Mouse (Mus musculus): ENCODE data around the gene Rgma.
A peak's percentile ranks its signal among the peaks of the same experiment; 100 is the strongest.

Gene Rgma

DNA sequence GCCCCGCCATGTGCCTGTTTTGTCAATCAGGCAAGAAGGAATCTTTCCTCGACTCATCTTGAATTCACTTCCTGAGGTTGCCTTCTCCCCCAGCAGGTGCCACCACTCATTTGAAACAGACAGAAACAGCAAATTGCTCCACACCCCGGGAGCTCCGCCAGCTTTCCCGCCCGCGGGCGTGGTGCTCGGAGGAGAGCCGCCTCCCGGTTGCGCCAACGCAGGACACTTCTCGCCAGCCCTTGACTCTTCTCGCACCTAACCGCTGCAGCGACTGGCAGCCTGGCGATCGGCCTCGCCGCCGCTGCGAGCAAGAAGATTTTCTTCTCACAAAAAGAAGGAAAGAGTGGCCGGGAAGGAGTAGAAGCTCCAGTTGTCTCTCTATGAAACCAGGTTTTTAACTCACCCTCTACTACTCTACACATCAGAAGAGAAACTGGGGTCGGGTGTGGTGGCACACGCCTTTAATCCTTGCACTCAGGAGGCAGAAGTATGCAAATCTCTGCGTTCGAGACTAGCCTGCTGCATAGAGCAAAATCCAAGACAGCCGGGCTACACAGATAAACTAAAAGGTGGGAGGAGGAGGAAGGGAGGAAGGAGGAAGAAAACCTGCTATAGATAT, 2.8 kb upstream of the Rgma start:
- DNase-seq: peak; percentile 51

GRCm38 (mm10) chr7:73374727-73375126, 582 bp upstream of the Rgma start:
- no peak for DNase-seq

GRCm38 (mm10) chr7:73376101-73377001, 1.0 kb downstream of the Rgma start:
- DNase-seq: peak; percentile 56

- no peak for DNase-seq
Measured at GRCm38 (mm10) chr7:73377307-73377706, 2.0 kb downstream of the Rgma start.

GRCm38 (mm10) chr7:73378034-73378433, 2.7 kb downstream of the Rgma start:
- DNase-seq: no peak

GRCm38 (mm10) chr7:73382843-73383242, 7.5 kb downstream of the Rgma start:
- DNase-seq: no peak

GRCm38 (mm10) chr7:73388866-73389265, 13.6 kb downstream of the Rgma start:
- no peak for DNase-seq

- peak; percentile 16 for DNase-seq
Measured at GRCm38 (mm10) chr7:73389419-73389818, 14.1 kb downstream of the Rgma start.

DNA sequence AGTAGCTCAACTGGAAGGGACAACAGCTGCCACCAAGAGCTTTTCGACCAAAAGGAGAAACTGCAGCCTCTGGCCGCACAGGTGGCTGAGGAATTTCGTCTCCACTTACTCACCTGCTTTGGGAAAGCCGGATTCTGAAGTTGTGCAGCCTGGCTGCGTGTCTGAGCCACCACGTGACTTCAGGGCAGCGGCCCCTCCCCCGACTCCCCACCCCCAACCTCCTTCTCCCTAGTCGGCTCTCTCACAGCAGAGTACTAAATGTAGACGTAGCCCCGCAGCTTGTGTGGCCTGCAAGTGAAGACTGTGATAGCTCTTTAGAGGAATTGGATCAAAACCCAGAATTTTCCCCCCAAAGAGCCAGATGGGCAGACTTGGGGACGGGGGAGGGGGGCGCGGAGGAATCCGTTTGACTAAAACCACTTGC, 14.6 kb downstream of the Rgma start:
- peak; percentile 29 for DNase-seq

DNA sequence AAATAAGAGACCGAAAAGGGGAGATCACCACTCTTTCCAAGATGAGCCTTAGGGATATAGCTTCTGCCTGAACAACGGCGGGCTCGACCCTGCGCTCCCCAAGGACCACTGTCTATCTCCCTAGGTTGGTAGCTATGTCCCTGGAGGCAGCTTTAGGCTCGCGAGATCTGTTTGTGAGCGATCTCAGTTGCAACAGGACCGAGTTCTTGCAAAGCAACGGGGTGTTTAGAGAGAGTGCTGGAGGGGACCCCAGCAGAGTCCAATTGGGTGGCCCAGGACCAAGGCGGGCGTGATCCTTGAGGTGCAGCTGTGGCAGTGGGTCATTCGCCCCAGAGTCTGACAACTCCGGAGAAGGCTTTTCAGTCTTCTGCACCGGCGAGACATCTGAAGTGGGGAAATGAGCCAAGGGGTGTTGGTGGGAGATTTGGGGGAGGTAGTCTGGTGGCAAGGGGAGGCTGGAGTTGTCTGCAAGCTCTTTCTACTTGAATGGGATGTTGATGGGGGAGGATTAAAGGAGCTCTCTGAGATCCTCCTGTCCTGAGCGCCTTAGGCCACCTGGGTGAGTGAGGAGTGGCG, 15.2 kb downstream of the Rgma start:
- DNase-seq: no peak

GRCm38 (mm10) chr7:73391002-73391517, 15.8 kb downstream of the Rgma start:
- DNase-seq: peak; percentile 90

- DNase-seq: no peak
Measured at GRCm38 (mm10) chr7:73391518-73392321, 16.4 kb downstream of the Rgma start.

GRCm38 (mm10) chr7:73392359-73392758, 17.1 kb downstream of the Rgma start:
- DNase-seq: no peak

DNA sequence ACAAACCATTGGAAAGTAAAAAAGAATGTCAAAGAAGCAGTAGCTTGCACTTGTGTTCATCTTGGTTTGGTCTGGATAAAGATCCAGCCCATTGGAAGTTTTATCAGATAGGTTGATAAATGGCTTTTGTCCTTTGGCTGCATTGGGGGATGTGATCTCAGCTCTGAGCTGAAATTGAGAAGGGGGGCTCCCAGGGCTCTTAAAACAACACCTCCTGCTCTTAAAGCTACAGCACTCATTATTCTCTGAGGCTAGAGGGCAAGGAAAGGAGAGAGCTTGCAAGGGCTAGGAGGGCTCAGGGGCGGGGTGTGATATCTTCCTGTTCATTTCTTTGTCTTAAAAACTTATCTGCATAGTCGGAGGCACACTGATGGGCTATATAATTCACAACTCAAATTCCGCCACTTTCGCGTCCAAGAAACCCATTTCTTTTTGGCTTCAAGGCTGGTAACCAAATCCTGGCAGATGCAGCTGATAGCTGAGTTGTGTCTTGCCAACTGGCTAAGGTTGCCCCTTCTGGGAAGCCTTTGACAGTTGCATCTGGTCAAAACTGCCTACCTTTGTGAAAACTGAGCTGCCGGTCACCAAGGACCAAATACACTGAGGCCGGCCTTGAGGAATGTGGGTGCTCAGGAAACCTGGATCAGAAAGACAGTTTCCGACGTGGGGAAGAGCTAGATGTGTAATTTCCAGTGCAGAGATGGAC, 18.2 kb downstream of the Rgma start:
- DNase-seq: no peak

GRCm38 (mm10) chr7:73394013-73394409, 18.7 kb downstream of the Rgma start:
- DNase-seq: no peak

DNA sequence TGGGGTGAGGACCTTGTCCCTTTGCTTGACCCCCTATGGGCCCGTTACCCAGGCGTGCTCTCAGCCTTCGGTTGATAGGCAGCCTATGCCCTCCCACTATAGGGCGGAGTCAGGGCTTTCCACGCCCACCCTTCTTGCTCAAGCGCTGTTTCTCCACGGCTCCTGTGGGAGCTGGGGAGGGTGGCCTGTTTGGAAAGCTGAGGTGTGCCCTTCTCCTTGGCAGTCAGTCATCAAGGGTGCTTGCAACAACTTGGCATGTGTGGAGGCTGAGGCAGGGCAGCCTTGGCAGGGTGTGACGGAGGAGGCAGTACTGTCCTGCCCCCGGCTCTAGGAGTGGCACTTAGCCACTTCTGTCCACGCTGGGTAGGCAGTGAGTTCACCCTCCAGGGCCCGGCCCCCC, 23.0 kb downstream of the Rgma start:
- DNase-seq: peak; percentile 67

- no peak for DNase-seq
Measured at GRCm38 (mm10) chr7:73398806-73399442, 23.6 kb downstream of the Rgma start.

DNA sequence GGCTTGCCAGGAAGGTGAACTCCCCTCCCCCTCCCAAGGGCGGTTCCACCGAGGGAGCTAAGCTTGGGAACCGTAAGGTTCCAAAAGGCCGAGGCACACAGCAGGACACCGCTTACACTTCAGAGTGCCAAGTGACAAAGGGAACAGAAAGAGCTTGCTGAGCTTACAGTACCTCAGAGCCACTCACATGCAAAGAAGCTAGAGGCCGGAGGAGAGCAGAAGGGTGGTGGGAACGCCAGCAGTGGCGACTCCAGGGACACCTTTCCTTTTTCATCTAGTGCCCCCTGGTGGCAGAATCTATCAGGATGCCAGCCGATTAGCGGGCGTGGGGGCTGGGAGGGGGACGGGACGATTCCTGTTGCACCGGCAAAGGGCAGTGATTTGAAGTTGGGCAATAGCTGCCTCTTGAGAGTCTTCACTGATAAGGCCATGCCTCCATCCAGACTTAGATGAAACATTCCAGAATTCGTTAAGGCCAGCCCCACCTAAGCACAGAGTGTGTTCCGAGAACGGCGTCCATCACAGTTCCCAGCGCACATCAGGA, 24.3 kb downstream of the Rgma start:
- peak; percentile 76 for DNase-seq

DNA sequence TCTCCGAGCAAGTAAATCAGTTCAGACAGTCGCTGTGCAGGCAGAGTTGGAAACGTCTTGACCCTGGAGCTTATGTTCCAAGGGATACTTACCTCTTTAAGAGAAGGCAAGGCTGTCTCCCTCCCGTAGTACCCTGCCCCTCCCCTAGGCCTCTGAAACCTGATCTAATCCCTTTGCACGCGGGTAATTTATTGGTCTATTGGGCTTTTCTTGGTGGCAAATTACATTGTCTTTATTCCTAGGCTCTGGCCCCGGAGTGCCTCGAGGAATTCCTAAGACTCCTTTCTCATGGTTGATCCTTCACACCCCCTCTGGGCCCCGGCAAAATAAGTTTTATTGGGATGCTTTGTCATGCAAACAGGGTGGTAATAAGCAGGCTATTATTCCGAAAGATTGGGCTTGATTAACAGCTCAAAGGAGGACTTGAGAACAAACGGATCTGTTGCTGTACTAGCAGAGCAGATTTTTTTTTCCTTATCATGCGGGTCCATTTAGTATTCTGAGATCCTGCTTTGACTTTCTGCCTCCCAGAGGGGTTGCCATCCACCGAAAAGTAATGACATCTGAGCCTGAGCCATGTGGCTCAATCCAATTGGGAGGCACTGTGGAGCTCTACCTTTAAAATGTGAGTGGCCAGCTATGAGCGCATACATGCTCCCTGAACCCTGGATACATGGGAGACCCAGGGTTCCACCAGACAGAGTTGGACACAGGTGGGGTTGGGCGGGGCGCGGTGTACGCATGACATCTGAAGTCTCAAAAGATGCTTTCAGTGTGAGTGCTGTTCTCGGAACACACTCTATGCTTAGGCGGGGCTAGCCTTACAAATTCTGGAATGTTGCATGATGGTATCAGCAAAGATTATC, 25.0 kb downstream of the Rgma start:
- DNase-seq: no peak

GRCm38 (mm10) chr7:73402106-73402505, 26.8 kb downstream of the Rgma start:
- no peak for DNase-seq
